ENCODE assay signal across 29 mouse cellular contexts in genomic region chr3:29222414-29222813, GRCm38 (mm10).
"Had no signal": no experiment of that assay in that cellular context is flagged by ENCODE, and none has a peak within 500 bp of the region (broad histone marks: within the 10 kb centered on the region; RNA-seq: fewer than 3 reads in every experiment).

No protein-coding gene starts in this region.

- H3K4me2 ChIP-seq: embryonic facial prominence, embryonic 12.5 days; embryonic facial prominence, embryonic 13.5 days; embryonic facial prominence, embryonic 15.5 days; forebrain, embryonic 12.5 days; forebrain, embryonic 13.5 days; forebrain, embryonic 15.5 days; heart, embryonic 11.5 days had no signal

- H3K9ac ChIP-seq: embryonic facial prominence, embryonic 12.5 days; embryonic facial prominence, embryonic 13.5 days; embryonic facial prominence, embryonic 15.5 days; forebrain, embryonic 12.5 days; forebrain, embryonic 13.5 days; forebrain, embryonic 15.5 days had no signal

- H3K27me3 ChIP-seq: embryonic facial prominence, embryonic 12.5 days; embryonic facial prominence, embryonic 13.5 days; embryonic facial prominence, embryonic 15.5 days; forebrain, embryonic 12.5 days; forebrain, embryonic 13.5 days; forebrain, embryonic 15.5 days had no signal

- H3K9me3 ChIP-seq: embryonic facial prominence, embryonic 10.5 days; embryonic facial prominence, embryonic 12.5 days; embryonic facial prominence, embryonic 13.5 days; embryonic facial prominence, embryonic 15.5 days; forebrain, embryonic 10.5 days; forebrain, embryonic 12.5 days; forebrain, embryonic 13.5 days; forebrain, embryonic 15.5 days; heart, embryonic 10.5 days had no signal

- H3K27ac ChIP-seq: embryonic facial prominence, embryonic 10.5 days; embryonic facial prominence, embryonic 12.5 days; embryonic facial prominence, embryonic 13.5 days; embryonic facial prominence, embryonic 15.5 days; forebrain, embryonic 10.5 days; forebrain, embryonic 12.5 days; forebrain, embryonic 13.5 days; forebrain, embryonic 15.5 days; gastrocnemius, adult 2 months; heart, adult 2 months; heart, embryonic 10.5 days had no signal

- DNase-seq: cerebellum, adult 2 months; cerebellum, adult 8-10 months; cerebellum, adult 9-10 months; cerebellum, adult 9-11 months; cerebellum, postnatal 10 days; cerebellum, postnatal 14 days; cerebellum, postnatal 25 days; cerebellum, postnatal 36 days; embryo, embryonic 11 days; gastrocnemius, adult 2 months; gastrocnemius, postnatal 10 days; gastrocnemius, postnatal 14 days; gastrocnemius, postnatal 25 days; gastrocnemius, postnatal 36 days; heart, adult 11 months; heart, adult 18-20 months; heart, adult 2 months had no signal

- H3K4me1 ChIP-seq: embryonic facial prominence, embryonic 10.5 days; embryonic facial prominence, embryonic 12.5 days; embryonic facial prominence, embryonic 13.5 days; embryonic facial prominence, embryonic 15.5 days; forebrain, embryonic 10.5 days; forebrain, embryonic 12.5 days; forebrain, embryonic 13.5 days; forebrain, embryonic 15.5 days; heart, embryonic 10.5 days had no signal

- H3K4me3 ChIP-seq: embryonic facial prominence, embryonic 10.5 days; embryonic facial prominence, embryonic 12.5 days; embryonic facial prominence, embryonic 13.5 days; embryonic facial prominence, embryonic 15.5 days; erythroblast, embryonic 14.5 days; forebrain, embryonic 10.5 days; forebrain, embryonic 12.5 days; forebrain, embryonic 13.5 days; forebrain, embryonic 15.5 days; gastrocnemius, adult 2 months; heart, adult 2 months; heart, embryonic 10.5 days had no signal

- ATAC-seq: forebrain, embryonic 13.5 days; forebrain, embryonic 15.5 days; forebrain, embryonic 16.5 days had no signal

- H3K36me3 ChIP-seq: embryonic facial prominence, embryonic 10.5 days; embryonic facial prominence, embryonic 12.5 days; embryonic facial prominence, embryonic 13.5 days; embryonic facial prominence, embryonic 15.5 days; forebrain, embryonic 10.5 days; forebrain, embryonic 12.5 days; forebrain, embryonic 15.5 days; heart, embryonic 10.5 days had no signal
